Mouse (Mus musculus) liver, postnatal 0 days (tissue): Measurements from ENCODE around the gene Cry1.

Experiments
- CTCF ChIP-seq: sonication (generic); IDR thresholded peaks from 2 replicates; pipeline ENCODE4 v1.5.1; 2016; ENCODE audit warnings: antibody characterized with exemption, low read depth
- EP300 ChIP-seq: IDR thresholded peaks from 2 replicates; pipeline ENCODE4 v1.6.1; 2016; ENCODE audit warnings: antibody characterized with exemption, low read depth, mild to moderate bottlenecking

DNA sequence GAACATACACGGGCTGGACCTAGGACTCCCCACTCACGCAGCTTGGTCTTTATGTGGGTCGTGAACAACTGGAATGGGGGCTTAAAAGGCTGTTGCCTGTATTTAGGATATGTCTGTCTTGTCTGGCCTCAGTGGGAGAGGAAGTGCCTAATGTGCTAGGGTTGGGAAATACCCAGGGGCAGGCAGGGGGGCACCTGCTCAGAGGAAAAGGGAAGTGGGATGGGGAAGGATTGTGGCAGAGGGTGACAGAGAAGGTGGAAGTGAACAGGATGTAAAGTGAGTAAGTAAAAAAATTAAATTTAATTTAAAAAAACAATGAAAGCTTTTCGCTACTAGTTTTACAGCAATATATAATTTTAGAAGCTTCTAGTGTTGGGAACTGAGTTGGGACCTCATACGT, 9.7 kb upstream of the Cry1 start:
- TF ChIP-seq CTCF = no peak
- TF ChIP-seq EP300 = no peak
